Mouse (Mus musculus) liver, adult 2 months (tissue): ENCODE results near the gene Hdac1. TPM values are rescaled to one million over a fixed set of nuclear protein-coding genes. Genes with fewer than 3 reads are reported as not detected.

Experiments used
- DNase-seq: peaks from one replicate; pipeline ENCODE4 v3.0.0-alpha.2; 2011; ENCODE audit warnings: low read depth, low spot score; ENCODE audit errors: extremely low read depth
- H3K27ac ChIP-seq: fragments of 200-500 bp; replicated peaks from 2 replicates; pipeline ENCODE4 v1.5.1; 2012; ENCODE audit warnings: low read depth, mild to moderate bottlenecking, control low read depth, inconsistent platforms, low read length; ENCODE audit not compliant: insufficient read depth
- H3K27me3 ChIP-seq: fragments of 200-500 bp; 2 replicates; pipeline ENCODE4 v1.6.1; 2012; ENCODE audit warnings: mild to moderate bottlenecking, moderate library complexity, low read length, inconsistent platforms; ENCODE audit not compliant: control insufficient read depth, insufficient read depth
- H3K36me3 ChIP-seq: fragments of 200-500 bp; 2 replicates; pipeline ENCODE4 v1.6.1; 2012; ENCODE audit warnings: low read length, inconsistent platforms; ENCODE audit not compliant: control insufficient read depth, insufficient read depth
- H3K4me1 ChIP-seq: fragments of 200-500 bp; 2 replicates; pipeline ENCODE4 v1.6.1; 2011; ENCODE audit warnings: low read length; ENCODE audit not compliant: control insufficient read depth, insufficient read depth
- H3K4me3 ChIP-seq: fragments of 200-500 bp; 2 replicates; pipeline ENCODE4 v1.5.1; 2011; ENCODE audit warnings: low read depth, mild to moderate bottlenecking, control low read depth, low read length, moderate library complexity; ENCODE audit not compliant: insufficient read depth
- H3K79me2 ChIP-seq: fragments of 200-500 bp; 2 replicates; pipeline ENCODE4 v1.6.1; 2012; ENCODE audit warnings: inconsistent platforms, mild to moderate bottlenecking, low read length, moderate library complexity; ENCODE audit not compliant: control insufficient read depth, insufficient read depth
- H3K9ac ChIP-seq: fragments of 200-500 bp; 2 replicates; pipeline ENCODE4 v1.6.1; 2012; ENCODE audit warnings: low read depth, mild to moderate bottlenecking, control low read depth, inconsistent platforms, low read length
- CTCF ChIP-seq: fragments of 200-500 bp; IDR thresholded peaks from 2 replicates; pipeline ENCODE4 v1.5.1; 2011; ENCODE audit warnings: low read depth, low read length, control low read depth
- POLR2A ChIP-seq: fragments of 200-500 bp; IDR thresholded peaks from 2 replicates; pipeline ENCODE4 v1.6.1; 2011; ENCODE audit warnings: low read length, control low read depth; ENCODE audit not compliant: insufficient read depth; ENCODE audit errors: extremely low read depth
- WGBS: fragments of 180-500 bp; shearing (Covaris S2); methylation state at CpG from one replicate; pipeline ENCODE4 v1.1.7; 2018; 5-methylcytosine and 5-hydroxymethylcytosine counted together
- polyA plus RNA-seq: library from polyadenylated mRNA; depleted of rRNA; stranded (reverse); fragments of >200 nt; gene quantifications from 2 replicates; pipeline ENCODE4 v1.2.3, GENCODE M21; 2012; rRNA removed
- total RNA-seq: library from RNA; depleted of rRNA; stranded (reverse); fragments of >200 nt; gene quantifications from 2 replicates; pipeline ENCODE4 v1.2.3, GENCODE M21; 2014; rRNA removed

Gene Hdac1
- 16.8 and 20.5 TPM in 2 replicates for total RNA-seq
- polyA plus RNA-seq = 15.8 and 18.1 TPM in 2 replicates

- Histone ChIP-seq H3K36me3 (no peaks in the 10 kb centered on the region), H3K27me3 (no peaks in the 10 kb centered on the region), H3K4me1 (peaks cover 7% of the 10 kb centered on the region), H3K4me3 (peak within 1 kb of the TSS; percentile 78), H3K79me2 (peaks cover 17% of the 10 kb centered on the region), H3K27ac (peak within 1 kb of the TSS; percentile 50), H3K9ac (peak within 1 kb of the TSS; percentile 94)
- WGBS = 1% methylated on average over 46 of the region's 46 CpGs
- peak; percentile 82 for DNase-seq
- TF ChIP-seq CTCF = 0 out of 2 replicates have a peak, but pooled peaks have one; percentile 7
- TF ChIP-seq POLR2A = peak; percentile 92; the same call in 1 of the 2 replicates
These were observed at the start of gene Hdac1 for GRCm38 (mm10) chr4:129542592-129543141. Gene Hdac1 (minus strand): TSS chr4:129542713.

- Histone ChIP-seq H3K27me3 (no peaks in the 10 kb centered on the region), H3K36me3 (peaks cover 20% of the 10 kb centered on the region), H3K4me3 (no peak overlapping the region), H3K9ac (no peak overlapping the region), H3K4me1 (no peaks in the 10 kb centered on the region), H3K27ac (no peak overlapping the region), H3K79me2 (no peaks in the 10 kb centered on the region)
- DNase-seq = no peak
- WGBS = 80% methylated on average over 4 of the region's 4 CpGs
- TF ChIP-seq CTCF (no peak), POLR2A (no peak)
These were observed 46.4 kb upstream of the Hdac1 start for GRCm38 (mm10) chr4:129588865-129589264.

- DNase-seq = no peak
- H3K27ac ChIP-seq = no peak overlapping the region
- no peak overlapping the region for H3K4me3 ChIP-seq
- WGBS = 71% methylated on average over 1 of the region's 1 CpGs
- no peaks in the 10 kb centered on the region for H3K79me2 ChIP-seq
- H3K4me1 ChIP-seq = no peaks in the 10 kb centered on the region
- H3K36me3 ChIP-seq = peaks cover 8% of the 10 kb centered on the region; the same call in 1 of the 2 replicates
- TF ChIP-seq POLR2A (no peak), CTCF (no peak)
- H3K27me3 ChIP-seq = no peaks in the 10 kb centered on the region
- H3K9ac ChIP-seq = no peak overlapping the region
These were observed 44.4 kb upstream of the Hdac1 start for GRCm38 (mm10) chr4:129586943-129587342.

- Histone ChIP-seq H3K4me1 (no peaks in the 10 kb centered on the region), H3K36me3 (no peaks in the 10 kb centered on the region), H3K4me3 (no peak overlapping the region), H3K27me3 (no peaks in the 10 kb centered on the region), H3K79me2 (no peaks in the 10 kb centered on the region), H3K27ac (no peak overlapping the region), H3K9ac (no peak overlapping the region)
- TF ChIP-seq CTCF (no peak), POLR2A (no peak)
- 93% methylated on average over 9 of the region's 9 CpGs for WGBS
- no peak for DNase-seq
These were observed 43.3 kb upstream of the Hdac1 start for GRCm38 (mm10) chr4:129585773-129586172.

GRCm38 (mm10) chr4:129584884-129585608 lies 42.5 kb upstream of the Hdac1 start:
- Histone ChIP-seq H3K4me3 (peak overlapping the region; percentile 56), H3K27ac (peak overlapping the region; percentile 49), H3K27me3 (no peaks in the 10 kb centered on the region), H3K79me2 (no peaks in the 10 kb centered on the region), H3K4me1 (no peaks in the 10 kb centered on the region), H3K9ac (peak overlapping the region; percentile 35), H3K36me3 (no peaks in the 10 kb centered on the region)
- TF ChIP-seq POLR2A (no peak), CTCF (peak; percentile 87)
- peak; percentile 67 for DNase-seq
- WGBS = 1% methylated on average over 36 of the region's 36 CpGs

GRCm38 (mm10) chr4:129584370-129584769 lies 41.9 kb upstream of the Hdac1 start:
- Histone ChIP-seq H3K4me1 (no peaks in the 10 kb centered on the region), H3K27me3 (no peaks in the 10 kb centered on the region), H3K79me2 (no peaks in the 10 kb centered on the region), H3K9ac (no peak overlapping the region), H3K4me3 (no peak overlapping the region), H3K36me3 (no peaks in the 10 kb centered on the region), H3K27ac (no peak overlapping the region)
- DNase-seq = no peak
- TF ChIP-seq POLR2A (no peak), CTCF (no peak)
- WGBS = 57% methylated on average over 1 of the region's 1 CpGs
